Mouse (Mus musculus) limb, embryonic 11.5 days (tissue): Measurements from ENCODE around the gene Foxj3. TPM values are rescaled to one million over a fixed set of nuclear protein-coding genes. Genes with fewer than 3 reads are reported as not detected.

Experiments used
- ATAC-seq: fragments of 200-750 bp; cut with Nextera tagmentation; 2 replicates; pipeline ENCODE4 v1.8.0; 2017; ENCODE audit warnings: low read depth; ENCODE audit not compliant: insufficient number of reproducible peaks, low FRiP score, low TSS enrichment
- DNase-seq: peaks from one replicate; pipeline ENCODE4 v3.0.0-alpha.2; 2015; ENCODE audit warnings: low spot score
- H3K27ac ChIP-seq: fragments of 300-500 bp; sonication (generic); replicated peaks from 2 replicates; pipeline ENCODE4 v1.5.1; 2014; ENCODE audit warnings: low read depth, mild to moderate bottlenecking, low read length
- H3K27me3 ChIP-seq: fragments of 300-500 bp; sonication (generic); 2 replicates; pipeline ENCODE4 v1.6.1; 2014; ENCODE audit warnings: mild to moderate bottlenecking, low read length, mixed read lengths; ENCODE audit not compliant: control insufficient read depth, insufficient read depth
- H3K36me3 ChIP-seq: fragments of 300-500 bp; sonication (generic); 2 replicates; pipeline ENCODE4 v1.6.1; 2014; ENCODE audit warnings: mild to moderate bottlenecking, low read length, moderate library complexity, mixed read lengths; ENCODE audit not compliant: control insufficient read depth, insufficient read depth
- H3K4me1 ChIP-seq: fragments of 300-500 bp; sonication (generic); 2 replicates; pipeline ENCODE4 v1.6.1; 2014; ENCODE audit warnings: low read length, mixed read lengths; ENCODE audit not compliant: control insufficient read depth, insufficient read depth
- H3K4me2 ChIP-seq: fragments of 300-500 bp; sonication (generic); 2 replicates; pipeline ENCODE4 v1.6.1; 2014; ENCODE audit warnings: low read depth, mild to moderate bottlenecking, moderate library complexity; ENCODE audit not compliant: severe bottlenecking
- H3K4me3 ChIP-seq: fragments of 300-500 bp; sonication (generic); 2 replicates; pipeline ENCODE4 v1.5.1; 2014; ENCODE audit warnings: low read depth, low read length
- H3K9ac ChIP-seq: fragments of 300-500 bp; sonication (generic); 2 replicates; pipeline ENCODE4 v1.6.1; 2014; ENCODE audit warnings: mild to moderate bottlenecking, low read length
- H3K9me3 ChIP-seq: fragments of 300-500 bp; sonication (generic); 2 replicates; pipeline ENCODE4 v1.6.1; 2016; ENCODE audit warnings: low read length; ENCODE audit not compliant: control insufficient read depth
- WGBS: fragments of 180-500 bp; shearing (Covaris S2); extraction: QIAGEN DNeasy Blood & Tissue Kit; methylation state at CpG from one replicate; pipeline ENCODE4 v1.1.7; 2014; 5-methylcytosine and 5-hydroxymethylcytosine counted together
- polyA plus RNA-seq: library from polyadenylated mRNA; unstranded; fragments of >200 nt; fragmentation: Nextera tagmentation; extraction: Ambion mirVana; gene quantifications from 2 replicates; pipeline ENCODE4 v1.2.1, GENCODE M21; 2014

Gene Foxj3
- polyA plus RNA-seq, 1 experiment from 2014 or later = 26.7 TPM

DNA sequence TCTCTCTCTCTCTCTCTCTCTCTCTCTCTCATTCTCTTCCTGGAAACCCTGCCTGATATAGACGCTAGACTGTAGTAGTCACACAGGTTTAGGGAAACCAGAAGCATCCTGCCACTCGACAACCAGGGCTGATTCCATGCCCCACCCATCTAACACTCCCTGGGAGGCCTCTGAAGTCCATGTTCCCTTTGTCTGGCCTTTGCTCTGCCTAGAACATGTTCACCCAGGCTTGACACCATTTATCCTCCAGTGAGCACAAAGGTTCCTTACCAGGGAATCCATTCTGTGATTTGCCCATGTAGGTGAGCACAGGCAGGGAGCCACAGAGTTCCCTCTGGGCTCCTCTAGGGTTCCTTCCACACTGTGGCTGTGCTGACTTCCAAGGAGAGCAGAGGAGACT is 121.4 kb downstream of the Foxj3 start:
- no peaks in the 10 kb centered on the region for H3K36me3 ChIP-seq
- no peaks in the 10 kb centered on the region for H3K27me3 ChIP-seq
- no peak overlapping the region for H3K27ac ChIP-seq
- no peak overlapping the region for H3K4me2 ChIP-seq
- DNase-seq (no peak), ATAC-seq (no peak)
- 67% methylated on average over 1 of the region's 2 CpGs for WGBS
- no peak overlapping the region for H3K9ac ChIP-seq
- no peaks in the 10 kb centered on the region for H3K4me1 ChIP-seq
- 0 out of 2 replicates have a peak, but pooled peaks cover 3% of the 10 kb centered on the region for H3K9me3 ChIP-seq
- no peak overlapping the region for H3K4me3 ChIP-seq

DNA sequence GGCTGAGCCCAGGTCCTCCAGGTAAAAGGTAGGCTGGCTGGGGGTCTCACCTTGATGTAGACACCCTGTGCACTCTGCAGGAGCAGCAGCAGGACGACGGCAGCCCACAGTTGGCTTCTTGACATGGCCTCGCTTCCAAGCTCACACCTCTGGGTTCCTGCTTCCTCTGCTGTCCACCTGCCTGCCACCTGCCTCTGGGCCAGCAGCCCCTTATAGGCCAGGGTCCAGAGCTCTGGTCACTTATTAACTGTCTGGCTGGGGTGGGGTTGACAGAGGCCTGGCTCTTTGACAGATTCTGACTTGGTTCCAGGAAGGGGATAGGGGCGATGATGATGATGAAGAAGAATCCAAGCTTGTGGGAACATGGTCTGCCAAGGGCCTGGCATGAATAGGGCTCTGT is 121.9 kb downstream of the Foxj3 start, which contains the start of gene Guca2b:
Guca2b (minus strand) TSS at position 224 of the 400 bp plus-strand sequence.
- no peak for DNase-seq
- Histone ChIP-seq H3K4me1 (no peaks in the 10 kb centered on the region), H3K4me2 (no peak within 1 kb of the TSS), H3K9ac (no peak within 1 kb of the TSS), H3K27ac (no peak within 1 kb of the TSS), H3K9me3 (no peaks in the 10 kb centered on the region), H3K27me3 (no peaks in the 10 kb centered on the region), H3K4me3 (no peak within 1 kb of the TSS), H3K36me3 (no peaks in the 10 kb centered on the region)
- ATAC-seq = no peak
- WGBS = 88% methylated on average over 4 of the region's 4 CpGs

GRCm38 (mm10) chr4:119660007-119660406 is 123.2 kb downstream of the Foxj3 start:
- DNase-seq (no peak), ATAC-seq (no peak)
- H3K9ac ChIP-seq = no peak overlapping the region
- no peaks in the 10 kb centered on the region for H3K4me1 ChIP-seq
- no peaks in the 10 kb centered on the region for H3K9me3 ChIP-seq
- no peak overlapping the region for H3K4me2 ChIP-seq
- H3K27ac ChIP-seq = no peak overlapping the region
- WGBS = 79% methylated on average over 8 of the region's 8 CpGs
- H3K4me3 ChIP-seq = no peak overlapping the region
- no peaks in the 10 kb centered on the region for H3K36me3 ChIP-seq
- no peaks in the 10 kb centered on the region for H3K27me3 ChIP-seq

DNA sequence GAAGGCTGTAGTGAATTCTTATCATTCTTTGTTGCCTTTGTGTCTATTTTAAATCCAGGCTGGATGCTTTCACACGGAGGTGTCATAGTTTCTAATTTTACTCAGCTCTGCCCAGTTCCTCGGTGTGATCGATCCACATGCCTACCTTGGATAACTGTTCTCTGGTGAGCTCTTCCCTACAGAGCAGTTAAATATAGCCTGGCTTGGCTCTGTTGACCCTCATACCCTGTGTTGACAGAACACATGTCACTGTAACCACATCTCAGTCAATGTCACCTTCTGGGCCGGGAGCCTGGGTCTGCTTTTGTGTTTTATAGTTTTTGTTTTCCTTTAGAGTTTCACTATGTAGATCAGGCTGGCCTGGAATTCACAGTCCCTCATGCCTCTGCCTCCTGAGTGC is 125.3 kb downstream of the Foxj3 start:
- H3K4me1 ChIP-seq = no peaks in the 10 kb centered on the region
- H3K36me3 ChIP-seq = no peaks in the 10 kb centered on the region
- no peak overlapping the region for H3K4me3 ChIP-seq
- no peak overlapping the region for H3K4me2 ChIP-seq
- no peak overlapping the region for H3K27ac ChIP-seq
- no peaks in the 10 kb centered on the region for H3K27me3 ChIP-seq
- ATAC-seq = no peak
- no peaks in the 10 kb centered on the region for H3K9me3 ChIP-seq
- WGBS = 88% methylated on average over 4 of the region's 4 CpGs
- DNase-seq = no peak
- H3K9ac ChIP-seq = no peak overlapping the region

- H3K9ac ChIP-seq = no peak overlapping the region
- no peak overlapping the region for H3K4me2 ChIP-seq
- H3K27me3 ChIP-seq = no peaks in the 10 kb centered on the region
- H3K9me3 ChIP-seq = no peaks in the 10 kb centered on the region
- H3K27ac ChIP-seq = no peak overlapping the region
- ATAC-seq (no peak), DNase-seq (no peak)
- no peaks in the 10 kb centered on the region for H3K36me3 ChIP-seq
- H3K4me1 ChIP-seq = no peaks in the 10 kb centered on the region
- 91% methylated on average over 7 of the region's 7 CpGs for WGBS
- H3K4me3 ChIP-seq = no peak overlapping the region
Observed at GRCm38 (mm10) chr4:119662976-119663375, 126.2 kb downstream of the Foxj3 start.

DNA sequence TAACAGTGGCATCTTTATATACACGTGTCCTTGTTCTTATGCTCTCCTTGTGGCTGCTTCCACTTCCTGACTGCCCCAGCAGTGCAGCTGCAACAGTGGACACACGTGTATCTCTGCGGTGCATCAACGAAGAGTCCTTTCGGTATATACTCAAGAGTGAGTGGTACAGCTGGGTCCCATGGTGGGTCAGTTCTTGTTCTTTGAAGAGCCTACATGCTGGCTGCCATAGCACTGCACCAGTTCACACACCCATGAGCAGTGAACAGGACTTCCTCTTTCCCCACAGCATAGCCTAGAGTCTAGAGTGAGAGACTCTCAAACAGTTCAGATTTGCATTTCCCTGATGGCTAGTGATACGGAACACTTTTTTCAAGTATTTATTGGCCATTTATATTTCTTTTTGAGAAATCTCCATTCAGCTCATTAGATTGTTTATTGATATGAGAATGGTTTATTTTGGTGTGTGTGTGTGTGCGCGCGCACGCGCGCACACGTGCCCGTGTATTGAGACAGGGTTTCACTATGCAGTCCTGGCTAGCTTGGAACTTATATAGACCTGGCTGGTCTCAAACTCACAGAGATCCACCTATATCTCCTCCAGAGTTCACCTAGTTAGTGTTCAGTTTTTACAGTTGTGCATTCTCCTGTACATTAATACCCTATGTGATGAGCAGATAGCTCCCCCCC is 126.7 kb downstream of the Foxj3 start:
- WGBS = 93% methylated on average over 14 of the region's 14 CpGs
- no peak for ATAC-seq
- no peaks in the 10 kb centered on the region for H3K4me1 ChIP-seq

DNA sequence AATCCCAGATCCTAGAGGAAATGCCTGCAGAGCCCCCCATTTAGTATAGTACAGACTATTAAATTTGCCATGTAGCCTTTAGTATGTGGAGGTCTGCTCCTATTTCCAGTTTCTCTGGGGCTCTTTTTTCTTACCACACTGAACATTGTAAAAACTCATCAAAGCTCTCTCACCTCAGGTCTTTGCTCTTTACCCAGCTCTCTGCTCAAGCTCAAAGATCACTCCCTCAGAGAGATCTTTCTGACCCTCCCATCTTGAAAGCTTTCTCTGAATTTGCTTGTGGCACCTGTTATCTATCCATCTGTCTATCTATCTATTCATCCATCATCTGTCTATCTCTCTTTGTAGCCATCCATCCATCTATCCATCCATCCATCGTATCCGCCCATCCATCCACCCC is 128.4 kb downstream of the Foxj3 start:
- Histone ChIP-seq H3K36me3 (no peaks in the 10 kb centered on the region), H3K4me3 (no peak overlapping the region), H3K9me3 (no peaks in the 10 kb centered on the region), H3K9ac (no peak overlapping the region), H3K27me3 (no peaks in the 10 kb centered on the region), H3K27ac (no peak overlapping the region), H3K4me1 (no peaks in the 10 kb centered on the region), H3K4me2 (no peak overlapping the region)
- WGBS = 94% methylated on average over 2 of the region's 2 CpGs
- DNase-seq (no peak), ATAC-seq (no peak)

More for the DNA sequence above, 126.7 kb downstream of the Foxj3 start:
- H3K27ac ChIP-seq = no peak overlapping the region
- no peak overlapping the region for H3K4me3 ChIP-seq
- no peak for DNase-seq
- no peaks in the 10 kb centered on the region for H3K27me3 ChIP-seq
- H3K9ac ChIP-seq = no peak overlapping the region
- no peak overlapping the region for H3K4me2 ChIP-seq
- H3K36me3 ChIP-seq = no peaks in the 10 kb centered on the region
- no peaks in the 10 kb centered on the region for H3K9me3 ChIP-seq

GRCm38 (mm10) chr4:119666116-119666515 is 129.3 kb downstream of the Foxj3 start:
- ATAC-seq = no peak
- Histone ChIP-seq H3K27me3 (no peaks in the 10 kb centered on the region), H3K4me1 (no peaks in the 10 kb centered on the region), H3K36me3 (no peaks in the 10 kb centered on the region), H3K4me2 (no peak overlapping the region), H3K27ac (no peak overlapping the region), H3K4me3 (no peak overlapping the region), H3K9me3 (no peaks in the 10 kb centered on the region), H3K9ac (no peak overlapping the region)
- 60% methylated on average over 8 of the region's 8 CpGs for WGBS
- no peak for DNase-seq

DNA sequence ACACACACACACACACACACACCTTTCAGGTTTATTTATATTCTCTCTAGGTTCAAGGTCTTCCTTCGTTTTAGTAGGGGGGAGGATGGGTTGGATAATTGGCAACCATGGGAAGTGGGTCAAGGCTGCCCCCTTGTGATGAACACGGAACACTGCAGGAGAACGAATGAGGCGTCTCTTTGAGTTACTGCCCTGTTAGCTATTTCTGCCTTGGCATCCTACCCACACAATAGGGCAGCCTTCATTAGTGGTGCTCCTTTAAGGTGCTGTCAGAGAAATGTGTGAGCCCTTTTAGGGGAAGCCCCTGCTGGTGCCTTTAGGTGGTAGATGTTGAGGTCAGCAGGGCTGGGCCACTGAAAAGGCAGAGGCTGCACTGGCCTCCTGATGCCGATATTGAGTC is 130.7 kb downstream of the Foxj3 start:
- peak; percentile 64 for DNase-seq
- ATAC-seq = no peak
- no peaks in the 10 kb centered on the region for H3K4me1 ChIP-seq
- H3K27ac ChIP-seq = no peak overlapping the region
- H3K4me2 ChIP-seq = no peak overlapping the region
- H3K9ac ChIP-seq = no peak overlapping the region
- H3K4me3 ChIP-seq = no peak overlapping the region
- H3K27me3 ChIP-seq = no peaks in the 10 kb centered on the region
- no peaks in the 10 kb centered on the region for H3K36me3 ChIP-seq
- 28% methylated on average over 5 of the region's 5 CpGs for WGBS
- H3K9me3 ChIP-seq = no peaks in the 10 kb centered on the region
